Comparison of ENCODE assay signal across 18 mouse cellular contexts in the genomic region with DNA sequence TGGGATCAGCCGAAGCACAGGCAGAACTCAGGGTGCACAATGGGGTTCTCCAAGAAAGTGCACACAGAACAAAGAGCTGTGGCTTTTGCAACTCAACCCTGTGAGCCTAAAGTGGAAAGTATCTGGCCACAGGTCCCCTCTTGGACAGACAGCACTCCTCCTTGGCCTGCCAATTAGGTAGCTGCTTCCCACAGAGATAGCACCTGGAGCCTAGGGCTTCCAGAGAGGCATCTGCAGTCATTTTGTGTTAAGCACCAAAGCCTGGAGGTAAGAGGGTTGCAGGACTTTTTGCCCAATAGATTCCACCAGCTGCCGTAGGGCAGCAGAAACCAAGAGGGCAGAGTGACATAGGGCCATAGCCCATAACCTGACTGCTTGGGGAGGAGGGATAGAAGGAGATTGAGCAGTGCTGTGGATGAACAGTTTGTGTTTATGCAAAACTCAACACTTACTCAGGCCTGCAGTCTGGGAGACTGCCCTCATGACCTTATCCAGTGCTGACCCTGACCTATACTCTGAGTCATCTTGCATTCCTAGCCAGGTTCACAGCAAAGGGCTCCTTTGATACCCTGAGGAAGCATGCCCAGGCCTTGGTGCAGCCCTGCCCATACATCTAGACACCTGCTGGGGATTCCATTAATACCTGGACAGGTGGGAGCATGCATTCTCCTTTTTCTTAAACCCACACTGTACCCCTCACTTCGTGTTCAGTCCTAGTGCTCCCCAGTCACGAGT. TPM values are rescaled to one million over a fixed set of nuclear protein-coding genes. Genes with fewer than 3 reads are reported as not detected.
DNase-seq lines count a peak whose midpoint lies in the region; ATAC-seq and TF ChIP-seq lines count a peak whose summit lies in the region.
"Had no signal": no experiment of that assay in that cellular context is flagged by ENCODE, and none has a peak within 500 bp of the region (broad histone marks: within the 10 kb centered on the region; RNA-seq: fewer than 3 reads in every experiment).

No protein-coding gene starts in this region.

- H3K27ac ChIP-seq in stomach, embryonic 16.5 days (ENCODE audit: low read length): no peak overlapping the region
- H3K27ac ChIP-seq in stomach, postnatal 0 days (replicated peaks): no peak overlapping the region
- H3K27ac ChIP-seq: forebrain, embryonic 15.5 days; hindbrain, embryonic 14.5 days had no signal

- TF ChIP-seq CTCF in stomach, postnatal 0 days (IDR thresholded peaks at IDR 0.05; ENCODE audit: low read depth): no peak

- no peak overlapping the region for H3K4me3 ChIP-seq in stomach, embryonic 16.5 days (replicated peaks; ENCODE audit: low read length)
- no peak overlapping the region for H3K4me3 ChIP-seq in stomach, postnatal 0 days (ENCODE audit: low read depth, low read length)
- H3K4me3 ChIP-seq: forebrain, embryonic 15.5 days had no signal

- intact Hi-C loops in heart, postnatal 10 days (cut with DNase I): loop anchor here (5.0 to 10.0 kb wide), 2 partner anchors 177 to 284 kb away; a partner anchor contains a TSS

- peak; percentile 74 to 87 for DNase-seq in adrenal gland, adult (ENCODE audit: inconsistent age in 2 of 2, low spot score in 1 of 2)
- DNase-seq in adrenal gland, postnatal 25 days: no peak
- no peak for DNase-seq in stomach, postnatal 0 days (ENCODE audit: low spot score)
- peak; percentile 56 for DNase-seq in cerebellum, adult 8-10 months
- DNase-seq in layer of hippocampus, postnatal 25 days (ENCODE audit: extremely low spot score in 1 of 2, low spot score in 1 of 2): no peak
- no peak for DNase-seq in thymus, adult 18-20 months
- no peak for DNase-seq in heart, postnatal 10 days
- DNase-seq: gastrocnemius, postnatal 25 days; heart, postnatal 14 days; kidney, adult 9 months; left cerebral cortex, postnatal 4 days; liver; lung, postnatal 10 days; midbrain, embryonic 14.5 days; thymus, adult 2 months had no signal

- no peaks in the 10 kb centered on the region for H3K9me3 ChIP-seq in stomach, embryonic 16.5 days (replicated peaks; ENCODE audit: control insufficient read depth, low read length)
- H3K9me3 ChIP-seq in stomach, postnatal 0 days (ENCODE audit: control insufficient read depth, low read length): no peaks in the 10 kb centered on the region
- H3K9me3 ChIP-seq: forebrain, embryonic 15.5 days had no signal

- no peak overlapping the region for H3K9ac ChIP-seq in stomach, embryonic 16.5 days (ENCODE audit: low read length)
- H3K9ac ChIP-seq in stomach, postnatal 0 days (ENCODE audit: low read length): no peak overlapping the region
- H3K9ac ChIP-seq: forebrain, embryonic 15.5 days; hindbrain, embryonic 14.5 days had no signal

- 0 out of 2 replicates have a peak, but pooled peaks cover 2% of the 10 kb centered on the region for H3K4me1 ChIP-seq in stomach, embryonic 16.5 days (ENCODE audit: control insufficient read depth, insufficient read depth, low read length)
- H3K4me1 ChIP-seq in stomach, postnatal 0 days (replicated peaks; ENCODE audit: control insufficient read depth, insufficient read depth): no peaks in the 10 kb centered on the region
- H3K4me1 ChIP-seq: forebrain, embryonic 15.5 days had no signal

- no peak for TF ChIP-seq EP300 in stomach, postnatal 0 days (optimal IDR thresholded peaks at IDR 0.05)

- WGBS in stomach, embryonic 16.5 days: 74% methylated on average over 4 of the region's 4 CpGs
- 59% methylated on average over 4 of the region's 4 CpGs for WGBS in stomach, postnatal 0 days

- H3K36me3 ChIP-seq in stomach, embryonic 16.5 days (ENCODE audit: control insufficient read depth, insufficient read depth, low read length): no peaks in the 10 kb centered on the region
- no peaks in the 10 kb centered on the region for H3K36me3 ChIP-seq in stomach, postnatal 0 days (ENCODE audit: control insufficient read depth, insufficient read depth, low read length)

- 0 out of 2 replicates have a peak, but pooled peaks have one; percentile 41 for ATAC-seq in stomach, embryonic 16.5 days (ENCODE audit: insufficient read depth, low FRiP score)
- ATAC-seq in stomach, postnatal 0 days (ENCODE audit: low FRiP score, low TSS enrichment): no peak
- ATAC-seq: forebrain, embryonic 15.5 days had no signal

- no peaks in the 10 kb centered on the region for H3K27me3 ChIP-seq in stomach, embryonic 16.5 days (ENCODE audit: control insufficient read depth, insufficient read depth, low read length)
- no peaks in the 10 kb centered on the region for H3K27me3 ChIP-seq in stomach, postnatal 0 days (ENCODE audit: control insufficient read depth, insufficient read depth, low read length)
- H3K27me3 ChIP-seq: forebrain, embryonic 15.5 days had no signal

- no peak overlapping the region for H3K4me2 ChIP-seq in stomach, embryonic 16.5 days (ENCODE audit: low read depth, low read length)
- H3K4me2 ChIP-seq in stomach, postnatal 0 days (replicated peaks; ENCODE audit: low read depth): no peak overlapping the region
- H3K4me2 ChIP-seq: forebrain, embryonic 15.5 days; hindbrain, embryonic 14.5 days had no signal

RNA-seq across cellular contexts. Expression of a gene that starts 10.4 kb away (rescaled TPM):
- total RNA-seq in adrenal gland, postnatal 25 days (2021): 24.7 and 33.2 TPM in 2 replicates
- polyA plus RNA-seq in stomach, embryonic 16.5 days (2015; fragmentation: Nextera tagmentation; extraction: Ambion mirVana): 17.8 and 19.9 TPM in 2 replicates
- polyA plus RNA-seq in stomach, postnatal 0 days (2015; fragmentation: Nextera tagmentation; extraction: Ambion mirVana): 8.3 and 8.8 TPM in 2 replicates
- total RNA-seq in layer of hippocampus, postnatal 25 days (2021): 10 to 100 TPM; 36.1 to 42.0 TPM
- 1 to 10 TPM; 9.3 to 9.9 TPM for total RNA-seq in heart, postnatal 10 days (2021)

RNA-seq across cellular contexts. Expression of a gene that starts 25.1 kb away (rescaled TPM):
- total RNA-seq in adrenal gland, postnatal 25 days (2021): 40.8 and 49.7 TPM in 2 replicates
- 53.7 and 59.5 TPM in 2 replicates for polyA plus RNA-seq in stomach, embryonic 16.5 days (2015; fragmentation: Nextera tagmentation; extraction: Ambion mirVana)
- polyA plus RNA-seq in stomach, postnatal 0 days (2015; fragmentation: Nextera tagmentation; extraction: Ambion mirVana): 30.1 and 33.7 TPM in 2 replicates
- 10 to 100 TPM; 41.0 to 47.0 TPM for total RNA-seq in layer of hippocampus, postnatal 25 days (2021)
- 10 to 100 TPM; 38.3 to 40.4 TPM for total RNA-seq in heart, postnatal 10 days (2021)

RNA-seq across cellular contexts. Expression of a gene that starts 25.6 kb away (rescaled TPM):
- 51.2 and 61.6 TPM in 2 replicates for total RNA-seq in adrenal gland, postnatal 25 days (2021)
- 34.5 and 35.6 TPM in 2 replicates for polyA plus RNA-seq in stomach, embryonic 16.5 days (2015; fragmentation: Nextera tagmentation; extraction: Ambion mirVana)
- 15.5 and 18.2 TPM in 2 replicates for polyA plus RNA-seq in stomach, postnatal 0 days (2015; fragmentation: Nextera tagmentation; extraction: Ambion mirVana)
- 10 to 100 TPM; 64.9 to 73.6 TPM for total RNA-seq in layer of hippocampus, postnatal 25 days (2021)
- total RNA-seq in heart, postnatal 10 days (2021): 10 to 100 TPM; 19.6 to 19.7 TPM

Comparison
In these comparisons a context has a peak if more than half of its experiments do, and no peak if none do; other contexts are left out.
1. DNase-seq: peak in adrenal gland, adult (2 of 2) and cerebellum, adult 8-10 months (single experiment); none in adrenal gland, postnatal 25 days (single experiment), stomach, postnatal 0 days (single experiment), layer of hippocampus, postnatal 25 days (0 of 2), thymus, adult 18-20 months (0 of 2) and heart, postnatal 10 days (0 of 2).